Mouse (Mus musculus) neural tube, embryonic 15.5 days (tissue): ENCODE measurements at regions not wholly inside any gene's neighbourhood (a gene's known extent, or its start where the extent isn't known, plus 50 kb on each side); places are given as distances from the start of the nearest gene placed in this dataset.

Experiments used
- ATAC-seq: fragments of 200-750 bp; cut with Nextera tagmentation; 2 replicates; pipeline ENCODE4 v1.8.0; 2017; ENCODE audit warnings: mild to moderate bottlenecking, moderate TSS enrichment, moderate library complexity; ENCODE audit not compliant: low FRiP score
- H3K27ac ChIP-seq: fragments of 300-500 bp; sonication (generic); replicated peaks from 2 replicates; pipeline ENCODE4 v1.5.1; 2015; ENCODE audit warnings: mild to moderate bottlenecking, inconsistent platforms
- H3K27me3 ChIP-seq: fragments of 300-500 bp; sonication (generic); replicated peaks from 2 replicates; pipeline ENCODE4 v1.6.1; 2015; ENCODE audit warnings: inconsistent platforms
- H3K36me3 ChIP-seq: fragments of 300-500 bp; sonication (generic); 2 replicates; pipeline ENCODE4 v1.6.1; 2015; ENCODE audit warnings: inconsistent platforms
- H3K4me1 ChIP-seq: fragments of 300-500 bp; sonication (generic); 2 replicates; pipeline ENCODE4 v1.6.1; 2015; ENCODE audit warnings: inconsistent platforms
- H3K4me2 ChIP-seq: fragments of 300-500 bp; sonication (generic); 2 replicates; pipeline ENCODE4 v1.6.1; 2015; ENCODE audit warnings: inconsistent platforms, mild to moderate bottlenecking, moderate library complexity
- H3K4me3 ChIP-seq: fragments of 300-500 bp; sonication (generic); replicated peaks from 2 replicates; pipeline ENCODE4 v1.5.1; 2015; ENCODE audit warnings: mild to moderate bottlenecking, inconsistent platforms
- H3K9ac ChIP-seq: fragments of 300-500 bp; sonication (generic); replicated peaks from 2 replicates; pipeline ENCODE4 v1.6.1; 2015; ENCODE audit warnings: mild to moderate bottlenecking, inconsistent platforms
- H3K9me3 ChIP-seq: fragments of 300-500 bp; sonication (generic); replicated peaks from 2 replicates; pipeline ENCODE4 v1.6.1; 2016; ENCODE audit warnings: inconsistent platforms
- WGBS: fragments of 180-500 bp; shearing (Covaris S2); methylation state at CpG from one replicate; pipeline ENCODE4 v1.1.7; 2015; ENCODE audit warnings: mixed read lengths; 5-methylcytosine and 5-hydroxymethylcytosine counted together

DNA sequence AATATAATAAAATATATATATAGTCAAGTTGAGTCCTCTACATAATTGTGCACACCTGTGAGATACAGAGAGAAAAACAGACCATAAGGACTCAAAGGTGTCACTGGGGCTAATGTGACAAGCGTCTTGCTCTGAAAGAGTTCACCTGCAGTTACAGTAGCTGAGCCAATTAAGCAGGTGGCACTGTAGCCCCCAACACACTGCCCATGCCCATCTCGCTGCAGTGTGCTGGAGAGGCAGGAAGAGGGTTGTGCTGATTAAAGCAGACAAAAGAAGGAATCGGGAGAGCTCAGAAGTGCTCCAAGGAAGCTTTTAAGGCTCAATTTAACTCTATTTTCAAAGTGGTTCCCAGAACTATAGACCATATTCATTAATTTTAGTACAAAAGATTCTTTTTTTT, 88.0 kb upstream of the Nek7 start:
- no peaks in the 10 kb centered on the region for H3K4me1 ChIP-seq
- H3K27me3 ChIP-seq: no peaks in the 10 kb centered on the region
- no peak overlapping the region for H3K27ac ChIP-seq
- no peaks in the 10 kb centered on the region for H3K36me3 ChIP-seq
- no peak overlapping the region for H3K9ac ChIP-seq
- no peak overlapping the region for H3K4me3 ChIP-seq
- WGBS: 39% methylated on average over 3 of the region's 3 CpGs
- ATAC-seq: no peak
- H3K9me3 ChIP-seq: no peaks in the 10 kb centered on the region
- H3K4me2 ChIP-seq: no peak overlapping the region

DNA sequence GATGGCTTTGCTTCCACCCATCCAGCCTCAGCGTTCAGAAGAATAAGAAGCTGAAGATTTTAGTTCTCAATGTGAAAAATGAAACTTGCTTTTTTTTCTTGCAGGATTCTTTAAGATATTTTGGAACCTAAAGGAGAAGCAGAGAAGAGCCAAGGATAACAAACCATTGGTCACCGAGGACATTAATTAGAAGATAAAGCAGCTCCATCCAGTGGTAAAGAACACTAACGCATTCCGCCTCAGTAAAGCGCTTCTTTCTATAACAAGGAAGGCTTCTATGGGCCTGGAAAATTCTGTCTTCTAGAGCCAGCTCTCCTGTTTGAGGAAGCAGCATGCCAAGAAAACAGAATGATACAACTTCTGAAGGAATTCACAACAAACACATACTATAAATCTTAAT, 83.3 kb upstream of the Nek7 start:
- no peaks in the 10 kb centered on the region for H3K36me3 ChIP-seq
- no peak overlapping the region for H3K9ac ChIP-seq
- H3K27me3 ChIP-seq: no peaks in the 10 kb centered on the region
- H3K27ac ChIP-seq: no peak overlapping the region
- no peak for ATAC-seq
- 76% methylated on average over 5 of the region's 5 CpGs for WGBS
- no peaks in the 10 kb centered on the region for H3K9me3 ChIP-seq
- H3K4me3 ChIP-seq: no peak overlapping the region
- H3K4me1 ChIP-seq: no peaks in the 10 kb centered on the region
- no peak overlapping the region for H3K4me2 ChIP-seq

DNA sequence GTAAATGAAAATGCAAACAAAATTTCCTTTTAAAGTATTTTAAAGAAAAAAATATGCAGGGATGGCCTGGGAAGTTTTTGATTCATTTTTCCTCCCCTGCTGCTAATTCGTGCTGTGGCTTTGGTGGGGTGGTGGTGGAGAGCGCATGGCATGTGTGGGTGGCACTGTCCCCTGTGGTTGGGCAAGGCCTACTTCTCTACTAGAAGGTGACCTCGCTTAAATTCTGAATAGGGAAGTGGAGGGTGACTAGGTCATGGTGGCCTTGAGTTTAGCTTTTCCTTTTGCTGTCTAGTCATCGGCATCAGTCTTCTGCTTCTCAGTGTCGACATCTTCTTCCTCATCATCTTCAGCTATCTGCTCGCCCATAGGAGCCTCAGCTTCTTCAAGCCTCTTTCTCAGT, 69.3 kb upstream of the Nek7 start:
- H3K27ac ChIP-seq: no peak overlapping the region
- no peak overlapping the region for H3K4me3 ChIP-seq
- no peaks in the 10 kb centered on the region for H3K4me1 ChIP-seq
- H3K4me2 ChIP-seq: no peak overlapping the region
- 90% methylated on average over 6 of the region's 6 CpGs for WGBS
- no peaks in the 10 kb centered on the region for H3K36me3 ChIP-seq
- no peak for ATAC-seq
- H3K9ac ChIP-seq: no peak overlapping the region
- no peaks in the 10 kb centered on the region for H3K9me3 ChIP-seq
- H3K27me3 ChIP-seq: no peaks in the 10 kb centered on the region

DNA sequence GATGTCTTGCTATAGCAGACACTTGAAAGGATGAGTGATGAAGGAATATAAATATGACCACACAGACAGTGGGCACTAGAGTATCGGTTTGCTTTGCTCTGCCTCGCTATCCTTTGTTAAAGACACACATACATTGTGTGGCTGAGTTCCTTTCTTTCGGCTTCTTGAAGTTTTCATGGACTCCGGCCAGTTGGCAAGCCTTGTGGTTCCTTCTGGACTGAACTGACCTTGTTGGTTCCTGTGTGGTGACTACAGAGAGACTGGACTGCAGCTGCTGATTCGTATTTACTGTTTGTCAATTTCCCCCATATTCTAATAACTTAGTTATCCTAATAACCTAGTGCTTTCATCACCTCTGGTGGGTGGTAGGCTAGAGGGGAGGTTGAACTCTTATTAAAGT, 66.8 kb upstream of the Nek7 start:
- Histone ChIP-seq H3K27ac (no peak overlapping the region), H3K36me3 (no peaks in the 10 kb centered on the region), H3K27me3 (no peaks in the 10 kb centered on the region), H3K9me3 (no peaks in the 10 kb centered on the region), H3K9ac (no peak overlapping the region), H3K4me2 (no peak overlapping the region), H3K4me1 (no peaks in the 10 kb centered on the region), H3K4me3 (no peak overlapping the region)
- ATAC-seq: no peak
- WGBS: 83% methylated on average over 5 of the region's 5 CpGs

DNA sequence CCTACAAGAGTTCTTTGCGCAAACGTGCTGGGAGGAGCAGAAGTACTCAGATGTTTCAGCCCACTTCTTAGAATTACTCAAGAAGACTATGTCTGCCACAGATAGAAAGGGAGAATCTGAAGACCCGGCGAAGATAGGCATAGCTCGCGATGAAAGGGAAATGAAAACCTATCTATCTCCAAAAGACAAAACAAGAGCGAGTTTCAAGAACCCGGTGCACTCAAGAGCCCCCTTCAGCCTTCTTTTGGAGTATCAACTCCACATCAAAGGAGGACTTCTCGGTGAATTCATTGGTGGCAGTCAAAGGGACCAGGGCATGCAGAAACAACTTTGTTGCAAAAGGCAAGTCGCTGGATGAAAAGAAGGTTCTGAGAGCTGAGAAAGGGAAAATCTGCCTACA, 63.8 kb upstream of the Nek7 start:
- 89% methylated on average over 10 of the region's 10 CpGs for WGBS
- no peak overlapping the region for H3K27ac ChIP-seq
- no peaks in the 10 kb centered on the region for H3K9me3 ChIP-seq
- H3K4me2 ChIP-seq: no peak overlapping the region
- no peaks in the 10 kb centered on the region for H3K4me1 ChIP-seq
- no peaks in the 10 kb centered on the region for H3K27me3 ChIP-seq
- H3K4me3 ChIP-seq: no peak overlapping the region
- no peak overlapping the region for H3K9ac ChIP-seq
- no peaks in the 10 kb centered on the region for H3K36me3 ChIP-seq
- ATAC-seq: no peak

DNA sequence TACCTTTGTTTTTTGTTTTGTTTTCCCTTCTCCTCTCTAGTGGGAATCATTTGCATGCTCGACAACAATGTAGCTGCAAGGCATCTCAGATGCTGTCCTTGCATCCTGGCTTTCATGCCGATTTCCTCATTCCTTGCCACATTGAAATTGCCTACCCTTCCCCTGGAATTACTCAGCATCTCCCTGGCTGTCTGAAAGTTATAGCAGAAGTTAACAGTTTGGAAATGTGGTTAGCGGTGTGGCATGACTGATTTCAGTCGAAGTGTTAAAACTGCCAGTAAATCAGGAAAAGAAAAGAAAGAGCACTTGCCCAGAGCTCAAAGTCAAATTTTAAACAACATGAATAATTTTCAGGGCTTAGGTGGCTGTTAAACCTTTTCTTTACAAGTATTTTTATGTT, 62.0 kb upstream of the Nek7 start:
- Histone ChIP-seq H3K27me3 (no peaks in the 10 kb centered on the region), H3K9me3 (no peaks in the 10 kb centered on the region), H3K4me1 (no peaks in the 10 kb centered on the region), H3K4me3 (no peak overlapping the region), H3K4me2 (no peak overlapping the region), H3K27ac (no peak overlapping the region), H3K9ac (no peak overlapping the region), H3K36me3 (no peaks in the 10 kb centered on the region)
- ATAC-seq: no peak
- whole genome bisulfite sequencing: 42% methylated on average over 4 of the region's 4 CpGs

DNA sequence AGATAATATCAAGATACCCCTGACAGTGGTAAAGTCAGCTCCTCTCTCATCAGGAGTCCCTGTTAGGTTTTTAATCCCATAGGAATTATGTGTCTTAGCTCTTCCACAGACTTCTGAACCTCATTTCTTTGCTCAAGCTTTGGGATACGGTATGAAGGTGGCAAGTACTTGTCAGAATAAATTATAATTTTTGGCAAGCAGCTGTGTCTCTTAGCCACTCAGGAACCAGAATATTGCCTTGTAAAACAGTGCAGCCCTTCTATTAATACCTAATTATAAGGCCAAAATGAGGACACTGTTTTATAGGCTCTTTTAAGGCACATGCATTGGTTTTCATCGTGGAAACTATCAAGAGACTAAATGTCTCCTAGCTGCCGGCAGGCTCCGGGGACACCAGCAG, 54.3 kb upstream of the Nek7 start:
- Histone ChIP-seq H3K4me2 (no peak overlapping the region), H3K36me3 (no peaks in the 10 kb centered on the region), H3K4me3 (no peak overlapping the region), H3K27me3 (no peaks in the 10 kb centered on the region), H3K4me1 (no peaks in the 10 kb centered on the region), H3K9me3 (no peaks in the 10 kb centered on the region), H3K27ac (no peak overlapping the region), H3K9ac (no peak overlapping the region)
- ATAC-seq: no peak
- 78% methylated on average over 4 of the region's 4 CpGs for WGBS
